Mouse (Mus musculus) stomach, postnatal 0 days (tissue): Measurements from ENCODE around the gene Zbtb2.

ENCODE experiments used
- CTCF ChIP-seq: IDR thresholded peaks from 2 replicates; pipeline ENCODE4 v1.5.1; 2016; ENCODE audit warnings: antibody characterized with exemption, low read depth, mild to moderate bottlenecking, moderate library complexity
- EP300 ChIP-seq: optimal IDR thresholded peaks from 2 replicates; pipeline ENCODE3; 2016; ENCODE audit warnings: antibody characterized with exemption

DNA sequence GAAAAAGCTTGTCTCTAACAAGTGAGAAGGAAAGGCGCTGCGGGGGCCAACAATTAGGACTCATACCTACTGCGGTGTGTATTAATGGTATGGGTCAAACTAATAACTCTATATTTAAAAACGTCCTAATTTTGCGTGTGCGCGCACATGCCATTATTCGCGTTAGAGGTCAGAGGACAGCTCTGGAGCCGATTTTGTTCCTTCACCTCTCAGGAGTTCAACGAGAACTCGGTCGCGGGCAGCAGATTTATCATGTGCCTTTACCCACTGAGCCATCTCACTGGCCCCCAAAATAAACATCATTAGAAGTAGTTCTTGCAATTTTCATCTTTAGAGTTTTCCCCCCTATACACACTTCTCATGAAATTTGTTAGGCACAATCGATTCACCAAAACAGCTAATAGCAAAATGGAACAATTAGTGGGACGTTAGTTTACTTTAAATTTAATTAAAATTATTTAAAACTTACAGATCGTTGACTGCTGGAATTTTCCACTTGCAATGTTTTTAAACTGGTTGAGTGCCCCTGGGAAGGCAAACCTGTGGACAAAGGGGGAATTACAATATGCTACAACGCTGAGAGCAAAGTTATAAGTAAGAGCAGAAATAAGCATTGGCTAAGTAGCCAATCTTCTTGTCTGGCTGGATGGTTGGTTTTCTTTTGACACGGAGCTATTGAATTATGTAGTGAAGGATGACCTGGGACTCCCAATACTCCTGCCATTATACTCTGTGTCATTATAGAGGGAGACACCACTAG lies 45.3 kb upstream of the Zbtb2 start:
- TF ChIP-seq CTCF: peak; percentile 50
- TF ChIP-seq EP300: no peak
